ENCODE assay signal across 23 mouse cellular contexts in genomic region chr17:87871461-87872126, GRCm38 (mm10). TPM values are rescaled to one million over a fixed set of nuclear protein-coding genes. Genes with fewer than 3 reads are reported as not detected.
DNase-seq lines count a peak whose midpoint lies in the region; ATAC-seq and TF ChIP-seq lines count a peak whose summit lies in the region.
"Had no signal": no experiment of that assay in that cellular context is flagged by ENCODE, and none has a peak within 500 bp of the region (broad histone marks: within the 10 kb centered on the region; RNA-seq: fewer than 3 reads in every experiment).

No protein-coding gene starts in this region.

- H3K27ac ChIP-seq in midbrain, embryonic 13.5 days: 0 out of 2 replicates have a peak overlapping the region, but pooled peaks have one; percentile 9
- H3K27ac ChIP-seq in midbrain, embryonic 14.5 days (replicated peaks; ENCODE audit: low read depth, low read length): no peak overlapping the region
- H3K27ac ChIP-seq in stomach, postnatal 0 days (replicated peaks): no peak overlapping the region
- H3K27ac ChIP-seq: intestine, embryonic 15.5 days; kidney, embryonic 15.5 days; layer of hippocampus, adult 2 months; limb, embryonic 15.5 days; lung, embryonic 15.5 days had no signal

- no peak overlapping the region for H3K4me2 ChIP-seq in midbrain, embryonic 13.5 days (replicated peaks)
- no peak overlapping the region for H3K4me2 ChIP-seq in midbrain, embryonic 14.5 days (ENCODE audit: low read length)
- H3K4me2 ChIP-seq in stomach, postnatal 0 days (replicated peaks; ENCODE audit: low read depth): no peak overlapping the region
- H3K4me2 ChIP-seq: heart, embryonic 11.5 days; intestine, embryonic 15.5 days; kidney, embryonic 15.5 days; limb, embryonic 15.5 days; lung, embryonic 15.5 days had no signal

- DNase-seq in heart, adult 11 months: peak; percentile 83
- no peak for DNase-seq in heart, adult 18-20 months
- DNase-seq in midbrain, embryonic 14.5 days: no peak
- peak; percentile 56 for DNase-seq in cerebellum, adult 9-11 months
- peak; percentile 9 for DNase-seq in stomach, postnatal 0 days (ENCODE audit: low spot score)
- DNase-seq in thymus, adult 18-20 months: no peak
- DNase-seq: gastrocnemius, postnatal 10 days; right cerebral cortex, adult 18-20 months; thymus, postnatal 36 days had no signal

- no peaks in the 10 kb centered on the region for H3K36me3 ChIP-seq in midbrain, embryonic 13.5 days
- H3K36me3 ChIP-seq in midbrain, embryonic 14.5 days (ENCODE audit: control insufficient read depth, insufficient read depth, low read length): no peaks in the 10 kb centered on the region
- no peaks in the 10 kb centered on the region for H3K36me3 ChIP-seq in stomach, postnatal 0 days (ENCODE audit: control insufficient read depth, insufficient read depth, low read length)
- H3K36me3 ChIP-seq: intestine, embryonic 15.5 days; kidney, embryonic 15.5 days; limb, embryonic 15.5 days; lung, embryonic 15.5 days had no signal

- no peak overlapping the region for H3K9ac ChIP-seq in midbrain, embryonic 13.5 days (replicated peaks)
- H3K9ac ChIP-seq in midbrain, embryonic 14.5 days (replicated peaks; ENCODE audit: low read length): no peak overlapping the region
- H3K9ac ChIP-seq in stomach, postnatal 0 days (ENCODE audit: low read length): no peak overlapping the region
- H3K9ac ChIP-seq: intestine, embryonic 15.5 days; kidney, embryonic 15.5 days; limb, embryonic 15.5 days; lung, embryonic 15.5 days had no signal

- no peak for ATAC-seq in midbrain, embryonic 13.5 days
- no peak for ATAC-seq in midbrain, embryonic 14.5 days (ENCODE audit: low FRiP score, low TSS enrichment)
- no peak for ATAC-seq in stomach, postnatal 0 days (ENCODE audit: low FRiP score, low TSS enrichment)
- ATAC-seq: intestine, embryonic 15.5 days; Patski had no signal

- 84% methylated on average over 13 of the region's 13 CpGs for WGBS in midbrain, embryonic 13.5 days
- WGBS in midbrain, embryonic 14.5 days: 86% methylated on average over 13 of the region's 13 CpGs
- WGBS in stomach, postnatal 0 days: 76% methylated on average over 13 of the region's 13 CpGs

- TF ChIP-seq EP300 in stomach, postnatal 0 days (optimal IDR thresholded peaks at IDR 0.05): no peak

- H3K9me3 ChIP-seq in midbrain, embryonic 13.5 days: no peaks in the 10 kb centered on the region
- H3K9me3 ChIP-seq in midbrain, embryonic 14.5 days (ENCODE audit: control insufficient read depth, low read length): no peaks in the 10 kb centered on the region
- H3K9me3 ChIP-seq in stomach, postnatal 0 days (ENCODE audit: control insufficient read depth, low read length): no peaks in the 10 kb centered on the region
- H3K9me3 ChIP-seq: intestine, embryonic 15.5 days; kidney, embryonic 15.5 days; limb, embryonic 15.5 days; lung, embryonic 15.5 days had no signal

- no peak for TF ChIP-seq CTCF in stomach, postnatal 0 days (IDR thresholded peaks at IDR 0.05; ENCODE audit: low read depth)

- H3K4me1 ChIP-seq in midbrain, embryonic 13.5 days (replicated peaks): peaks cover 9% of the 10 kb centered on the region
- 0 out of 2 replicates have a peak, but pooled peaks cover 4% of the 10 kb centered on the region for H3K4me1 ChIP-seq in midbrain, embryonic 14.5 days (ENCODE audit: control insufficient read depth, insufficient read depth, low read length)
- no peaks in the 10 kb centered on the region for H3K4me1 ChIP-seq in stomach, postnatal 0 days (replicated peaks; ENCODE audit: control insufficient read depth, insufficient read depth)
- H3K4me1 ChIP-seq: intestine, embryonic 15.5 days; kidney, embryonic 15.5 days; limb, embryonic 15.5 days; lung, embryonic 15.5 days had no signal

- H3K4me3 ChIP-seq in midbrain, embryonic 13.5 days (replicated peaks): no peak overlapping the region
- no peak overlapping the region for H3K4me3 ChIP-seq in midbrain, embryonic 14.5 days (replicated peaks; ENCODE audit: low read depth, low read length)
- no peak overlapping the region for H3K4me3 ChIP-seq in stomach, postnatal 0 days (ENCODE audit: low read depth, low read length)
- H3K4me3 ChIP-seq: intestine, embryonic 15.5 days; kidney, embryonic 15.5 days; layer of hippocampus, adult 2 months; limb, embryonic 15.5 days; lung, embryonic 15.5 days had no signal

- H3K27me3 ChIP-seq in midbrain, embryonic 13.5 days: peaks cover 23% of the 10 kb centered on the region
- H3K27me3 ChIP-seq in midbrain, embryonic 14.5 days (ENCODE audit: control insufficient read depth, insufficient read depth, low read length): 0 out of 2 replicates have a peak, but pooled peaks cover 2% of the 10 kb centered on the region
- H3K27me3 ChIP-seq in stomach, postnatal 0 days (ENCODE audit: control insufficient read depth, insufficient read depth, low read length): no peaks in the 10 kb centered on the region
- H3K27me3 ChIP-seq: intestine, embryonic 15.5 days; kidney, embryonic 15.5 days; limb, embryonic 15.5 days; lung, embryonic 15.5 days had no signal

RNA-seq across cellular contexts. Expression of gene Rpl36-ps4, which starts 49.2 kb away (rescaled TPM):
- not detected for total RNA-seq in heart, adult 18-20 months (2021)
- not detected in 2 replicates for polyA plus RNA-seq in midbrain, embryonic 13.5 days (2015; fragmentation: Nextera tagmentation; extraction: Ambion mirVana)
- polyA plus RNA-seq in midbrain, embryonic 14.5 days (2014; fragmentation: Nextera tagmentation; extraction: Ambion mirVana): not detected in 2 replicates
- not detected in 2 replicates for polyA plus RNA-seq in stomach, postnatal 0 days (2015; fragmentation: Nextera tagmentation; extraction: Ambion mirVana)
- total RNA-seq: gastrocnemius, postnatal 10 days; heart, postnatal 25 days; layer of hippocampus, adult 2 months; megakaryocyte progenitor cell, adult 5-6 weeks; monocyte, adult 5-6 weeks; neutrophil, adult 5-6 weeks had no signal
- polyA plus RNA-seq: forebrain, embryonic 16.5 days; heart, embryonic 11.5 days; intestine, embryonic 15.5 days; kidney, embryonic 15.5 days; limb, embryonic 15.5 days; lung, embryonic 15.5 days; Patski; stomach, embryonic 16.5 days had no signal

Comparison
In these comparisons a context has a peak if more than half of its experiments do, and no peak if none do; other contexts are left out.
1. DNase-seq: peak in heart, adult 11 months (single experiment), cerebellum, adult 9-11 months (single experiment) and stomach, postnatal 0 days (single experiment); none in heart, adult 18-20 months (0 of 2), midbrain, embryonic 14.5 days (single experiment) and thymus, adult 18-20 months (0 of 2).